Mouse (Mus musculus) layer of hippocampus, postnatal 10 days (tissue): Measurements from ENCODE around the gene Atp23. TPM values are rescaled to one million over a fixed set of nuclear protein-coding genes. Genes with fewer than 3 reads are reported as not detected.

ENCODE experiments used
- DNase-seq, 2 experiments: peaks; one replicate each; pipeline ENCODE4 v3.0.0; 2021; ENCODE audit warnings: low spot score in 2 of 2
- total RNA-seq, 2 experiments: library from RNA; stranded (reverse); gene quantifications; 2 replicates each; pipeline ENCODE4 v1.2.3; 2021

Atp23 gene
- total RNA-seq, 2 experiments from 2014 or later, result 7.4 to 10.3 TPM

- DNase-seq, result no peak
Measured at GRCm38 (mm10) chr10:126914288-126914687, 13.1 kb upstream of the Atp23 start.

GRCm38 (mm10) chr10:126911479-126911878, 10.3 kb upstream of the Atp23 start:
- DNase-seq, result no peak

GRCm38 (mm10) chr10:126906811-126907210, 5.7 kb upstream of the Atp23 start:
- DNase-seq, result no peak

- DNase-seq, result peak; percentile 86 to 91
Measured at GRCm38 (mm10) chr10:126905650-126906075, 4.5 kb upstream of the Atp23 start.

- DNase-seq, result no peak
Measured at GRCm38 (mm10) chr10:126905086-126905485, 3.9 kb upstream of the Atp23 start.

- DNase-seq, result no peak
Measured at GRCm38 (mm10) chr10:126904221-126904620, 3.1 kb upstream of the Atp23 start.

GRCm38 (mm10) chr10:126901488-126901843, 311 bp upstream of the Atp23 start:
- no peak for DNase-seq

- no peak for DNase-seq
Measured at GRCm38 (mm10) chr10:126895891-126896290, 5.3 kb downstream of the Atp23 start.

GRCm38 (mm10) chr10:126894061-126894460, 7.1 kb downstream of the Atp23 start:
- no peak for DNase-seq

- no peak for DNase-seq
Measured at GRCm38 (mm10) chr10:126893145-126893544, 8.0 kb downstream of the Atp23 start.

GRCm38 (mm10) chr10:126873755-126874154, 27.4 kb downstream of the Atp23 start:
- DNase-seq, result no peak

GRCm38 (mm10) chr10:126872256-126872655, 28.9 kb downstream of the Atp23 start:
- no peak for DNase-seq

GRCm38 (mm10) chr10:126869372-126870318, 31.5 kb downstream of the Atp23 start:
- DNase-seq, result peak; percentile 88 to 92

- no peak for DNase-seq
Measured at GRCm38 (mm10) chr10:126865284-126865683, 35.9 kb downstream of the Atp23 start.

GRCm38 (mm10) chr10:126862193-126862592, 39.0 kb downstream of the Atp23 start:
- DNase-seq, result no peak

GRCm38 (mm10) chr10:126853286-126853685, 47.9 kb downstream of the Atp23 start:
- DNase-seq, result peak; percentile 47

- peak; percentile 47 to 57 for DNase-seq
Measured at GRCm38 (mm10) chr10:126845309-126845911, 55.7 kb downstream of the Atp23 start.

- peak; percentile 72 to 80 for DNase-seq
Measured at GRCm38 (mm10) chr10:126844689-126845088, 56.5 kb downstream of the Atp23 start.

GRCm38 (mm10) chr10:126840266-126840665, 60.9 kb downstream of the Atp23 start:
- no peak for DNase-seq

- DNase-seq, result peak; percentile 56 to 69
Measured at GRCm38 (mm10) chr10:126833006-126833405, 68.1 kb downstream of the Atp23 start.

- no peak for DNase-seq
Measured at GRCm38 (mm10) chr10:126831329-126831728, 69.8 kb downstream of the Atp23 start.

GRCm38 (mm10) chr10:126828618-126829017, 72.5 kb downstream of the Atp23 start:
- DNase-seq, result no peak
